Mouse (Mus musculus): ENCODE results near the gene Retreg3. TPM values are rescaled to one million over a fixed set of nuclear protein-coding genes. Genes with fewer than 3 reads are reported as not detected.

The Retreg3 gene
- polyA plus RNA-seq, 1 experiment from 2014 or later, result 22.2 TPM

- Histone ChIP-seq H3K4me2 (replicated peaks) (no peak overlapping the region), H3K4me3 (no peak overlapping the region), H3K27ac (no peak overlapping the region), H3K9ac (no peak overlapping the region), H3K4me1 (peaks cover 10% of the 10 kb centered on the region), H3K27me3 (replicated peaks) (no peaks in the 10 kb centered on the region), H3K9me3 (no peaks in the 10 kb centered on the region), H3K36me3 (peaks cover 70% of the 10 kb centered on the region)
- no peak for ATAC-seq (ENCODE audit: low FRiP score, low read depth)
- WGBS, result 86% methylated on average over 8 of the region's 8 CpGs
Measured at GRCm38 (mm10) chr11:101098231-101098630, 21.5 kb downstream of the Retreg3 start.

- Histone ChIP-seq H3K36me3 (peaks cover 73% of the 10 kb centered on the region), H3K4me3 (peak within 1 kb of the TSS; percentile 61), H3K9ac (peak within 1 kb of the TSS; percentile 61), H3K4me2 (replicated peaks) (peak within 1 kb of the TSS; percentile 92), H3K27me3 (replicated peaks) (no peaks in the 10 kb centered on the region), H3K4me1 (peaks cover 10% of the 10 kb centered on the region), H3K27ac (peak within 1 kb of the TSS; percentile 60; the same call in 1 of the 2 replicates), H3K9me3 (no peaks in the 10 kb centered on the region)
- peak; percentile 96 for ATAC-seq (ENCODE audit: low FRiP score, low read depth)
- under 1% methylated on average over 43 of the region's 43 CpGs for WGBS
Measured at GRCm38 (mm10) chr11:101095314-101096024, 24.2 kb downstream of the Retreg3 start, which contains the start of gene Psmc3ip. TSS of gene Psmc3ip (minus strand) at chr11:101095436.

- under 1% methylated on average over 18 of the region's 18 CpGs for WGBS
- peaks cover 73% of the 10 kb centered on the region for H3K36me3 ChIP-seq
- no peak for ATAC-seq (ENCODE audit: low FRiP score, low read depth)
Measured at GRCm38 (mm10) chr11:101094930-101095313, 24.8 kb downstream of the Retreg3 start.

GRCm38 (mm10) chr11:101089931-101090330 is 29.8 kb downstream of the Retreg3 start:
- no peak overlapping the region for H3K27ac ChIP-seq
- WGBS, result 95% methylated on average over 1 of the region's 1 CpGs
- peaks cover 33% of the 10 kb centered on the region for H3K4me1 ChIP-seq
- no peaks in the 10 kb centered on the region for H3K9me3 ChIP-seq
- no peak for ATAC-seq (ENCODE audit: low FRiP score, low read depth)
- no peak overlapping the region for H3K9ac ChIP-seq
- H3K36me3 ChIP-seq, result peaks cover 63% of the 10 kb centered on the region
- no peaks in the 10 kb centered on the region for H3K27me3 ChIP-seq (replicated peaks)
- no peak overlapping the region for H3K4me2 ChIP-seq (replicated peaks)
- no peak overlapping the region for H3K4me3 ChIP-seq

More at GRCm38 (mm10) chr11:101094930-101095313, 24.8 kb downstream of the Retreg3 start:
- Histone ChIP-seq H3K9me3 (no peaks in the 10 kb centered on the region), H3K27ac (no peak overlapping the region), H3K4me3 (peak overlapping the region; percentile 61), H3K4me1 (peaks cover 10% of the 10 kb centered on the region), H3K27me3 (replicated peaks) (no peaks in the 10 kb centered on the region), H3K4me2 (replicated peaks) (peak overlapping the region; percentile 92), H3K9ac (peak overlapping the region; percentile 61)

GRCm38 (mm10) chr11:101087682-101088055 is 32.0 kb downstream of the Retreg3 start:
- no peaks in the 10 kb centered on the region for H3K9me3 ChIP-seq
- peak overlapping the region; percentile 97 for H3K4me2 ChIP-seq (replicated peaks)
- H3K27me3 ChIP-seq (replicated peaks), result no peaks in the 10 kb centered on the region
- peak overlapping the region; percentile 93 for H3K9ac ChIP-seq
- peak overlapping the region; percentile 91 for H3K4me3 ChIP-seq
- peaks cover 35% of the 10 kb centered on the region for H3K4me1 ChIP-seq
- H3K27ac ChIP-seq, result peak overlapping the region; percentile 42; the same call in 1 of the 2 replicates
- peaks cover 55% of the 10 kb centered on the region for H3K36me3 ChIP-seq
- 9% methylated on average over 8 of the region's 8 CpGs for WGBS
- no peak for ATAC-seq (ENCODE audit: low FRiP score, low read depth)

GRCm38 (mm10) chr11:101086756-101087681 is 32.7 kb downstream of the Retreg3 start, which contains the start of gene Mlx:
TSS of gene Mlx (plus strand) at chr11:101087277.
- Histone ChIP-seq H3K27ac (peak within 1 kb of the TSS; percentile 79; the same call in 1 of the 2 replicates), H3K4me1 (peaks cover 35% of the 10 kb centered on the region), H3K4me2 (replicated peaks) (peak within 1 kb of the TSS; percentile 97), H3K4me3 (peak within 1 kb of the TSS; percentile 91), H3K9me3 (no peaks in the 10 kb centered on the region), H3K9ac (peak within 1 kb of the TSS; percentile 93), H3K36me3 (peaks cover 48% of the 10 kb centered on the region), H3K27me3 (replicated peaks) (no peaks in the 10 kb centered on the region)
- WGBS, result 2% methylated on average over 52 of the region's 52 CpGs
- ATAC-seq (ENCODE audit: low FRiP score, low read depth), result peak; percentile 81

GRCm38 (mm10) chr11:101086323-101086674 is 33.4 kb downstream of the Retreg3 start:
- 91% methylated on average over 6 of the region's 6 CpGs for WGBS
- Histone ChIP-seq H3K4me1 (peaks cover 35% of the 10 kb centered on the region), H3K27me3 (replicated peaks) (0 out of 2 replicates have a peak, but pooled peaks cover 2% of the 10 kb centered on the region), H3K36me3 (peaks cover 41% of the 10 kb centered on the region), H3K4me2 (replicated peaks) (peak overlapping the region; percentile 97), H3K9me3 (no peaks in the 10 kb centered on the region), H3K4me3 (no peak overlapping the region), H3K9ac (no peak overlapping the region; the same call in 1 of the 2 replicates), H3K27ac (peak overlapping the region; percentile 79; the same call in 1 of the 2 replicates)
- ATAC-seq (ENCODE audit: low FRiP score, low read depth), result no peak

- Histone ChIP-seq H3K36me3 (peaks cover 36% of the 10 kb centered on the region), H3K9me3 (no peaks in the 10 kb centered on the region), H3K27ac (no peak overlapping the region), H3K4me3 (no peak overlapping the region), H3K9ac (no peak overlapping the region), H3K4me1 (peaks cover 35% of the 10 kb centered on the region), H3K27me3 (replicated peaks) (peaks cover 7% of the 10 kb centered on the region), H3K4me2 (replicated peaks) (peak overlapping the region; percentile 97; the same call in 1 of the 2 replicates)
- no peak for ATAC-seq (ENCODE audit: low FRiP score, low read depth)
- 89% methylated on average over 18 of the region's 18 CpGs for WGBS
Measured at GRCm38 (mm10) chr11:101085617-101086322, 33.9 kb downstream of the Retreg3 start.

- Histone ChIP-seq H3K4me2 (replicated peaks) (no peak overlapping the region), H3K27ac (no peak overlapping the region), H3K4me1 (peaks cover 36% of the 10 kb centered on the region), H3K36me3 (peaks cover 26% of the 10 kb centered on the region), H3K27me3 (replicated peaks) (peaks cover 17% of the 10 kb centered on the region), H3K9ac (no peak overlapping the region), H3K4me3 (no peak overlapping the region), H3K9me3 (no peaks in the 10 kb centered on the region)
- ATAC-seq (ENCODE audit: low FRiP score, low read depth), result no peak
- 95% methylated on average over 12 of the region's 12 CpGs for WGBS
Measured at GRCm38 (mm10) chr11:101084811-101085210, 34.9 kb downstream of the Retreg3 start.

GRCm38 (mm10) chr11:101084246-101084645 is 35.4 kb downstream of the Retreg3 start:
- H3K4me2 ChIP-seq (replicated peaks), result no peak overlapping the region
- H3K27me3 ChIP-seq (replicated peaks), result peaks cover 22% of the 10 kb centered on the region
- ATAC-seq (ENCODE audit: low FRiP score, low read depth), result no peak
- 83% methylated on average over 14 of the region's 14 CpGs for WGBS
- H3K4me3 ChIP-seq, result no peak overlapping the region
- peaks cover 40% of the 10 kb centered on the region for H3K4me1 ChIP-seq
- H3K36me3 ChIP-seq, result peaks cover 20% of the 10 kb centered on the region
- no peak overlapping the region for H3K9ac ChIP-seq
- no peak overlapping the region for H3K27ac ChIP-seq
- no peaks in the 10 kb centered on the region for H3K9me3 ChIP-seq

GRCm38 (mm10) chr11:101083083-101083697 is 36.5 kb downstream of the Retreg3 start:
- no peaks in the 10 kb centered on the region for H3K9me3 ChIP-seq
- peaks cover 13% of the 10 kb centered on the region for H3K36me3 ChIP-seq
- 0 out of 2 replicates have a peak, but pooled peaks have one; percentile 1 for ATAC-seq (ENCODE audit: low FRiP score, low read depth)
- peak overlapping the region; percentile 74 for H3K4me3 ChIP-seq
- 35% methylated on average over 19 of the region's 19 CpGs for WGBS
- H3K27me3 ChIP-seq (replicated peaks), result peaks cover 33% of the 10 kb centered on the region
- H3K4me2 ChIP-seq (replicated peaks), result peak overlapping the region; percentile 92
- H3K4me1 ChIP-seq, result peaks cover 37% of the 10 kb centered on the region
- H3K27ac ChIP-seq, result peak overlapping the region; percentile 28; the same call in 1 of the 2 replicates
- peak overlapping the region; percentile 85 for H3K9ac ChIP-seq

Data from neural tube, embryonic 12.5 days (tissue).